Mouse (Mus musculus) CH12.LX (cell line): ENCODE measurements around the gene Lnpk.

Source experiments
- CTCF ChIP-seq, 2 experiments: IDR thresholded peaks in 1 of 2; conservative IDR thresholded peaks in 1 of 2; 2 replicates each; pipeline ENCODE4 v1.5.1; 2011 to 2012; ENCODE audit warnings: low read depth in 2 of 2, low read length in 2 of 2, improper control_type of control experiment in 1 of 2, inconsistent platforms in 1 of 2, mild to moderate bottlenecking in 1 of 2, moderate library complexity in 1 of 2
- EP300 ChIP-seq: IDR thresholded peaks from 2 replicates; pipeline ENCODE4 v1.6.1; 2011; ENCODE audit warnings: low read length, improper control_type of control experiment
- IRF4 ChIP-seq: IDR thresholded peaks from 2 replicates; pipeline ENCODE4 v1.6.1; 2014; ENCODE audit warnings: low read depth, mild to moderate bottlenecking, inconsistent platforms, low read length, improper control_type of control experiment
- MYC ChIP-seq: IDR thresholded peaks from 2 replicates; pipeline ENCODE4 v1.6.1; 2011; ENCODE audit warnings: low read depth, mild to moderate bottlenecking, improper control_type of control experiment, low read length
- POLR2A ChIP-seq: IDR thresholded peaks from 2 replicates; pipeline ENCODE4 v1.6.1; 2011; ENCODE audit warnings: low read depth, mild to moderate bottlenecking, improper control_type of control experiment, low read length
- TBP ChIP-seq: conservative IDR thresholded peaks from 2 replicates; pipeline ENCODE4 v1.6.1; 2011; ENCODE audit warnings: low read depth, low read length, improper control_type of control experiment
- ZC3H11A ChIP-seq: IDR thresholded peaks from 2 replicates; pipeline ENCODE4 v1.6.1; 2012; ENCODE audit warnings: low read depth, mild to moderate bottlenecking, inconsistent platforms, low read length, improper control_type of control experiment

GRCm38 (mm10) chr2:74551929-74552328 is 27.3 kb downstream of the Lnpk start:
- no peak for TF ChIP-seq IRF4
- no peak for TF ChIP-seq CTCF (conservative IDR thresholded peaks at IDR 0.05 in 1 of 2, IDR thresholded peaks at IDR 0.05 in 1 of 2; ENCODE audit: low read depth in 2 of 2, low read length in 2 of 2)
- TF ChIP-seq POLR2A, result no peak
- TF ChIP-seq MYC, result no peak
- TF ChIP-seq EP300, result no peak
- no peak for TF ChIP-seq ZC3H11A
- no peak for TF ChIP-seq TBP
